Mouse (Mus musculus): ENCODE measurements around the gene Cnpy4. TPM values are rescaled to one million over a fixed set of nuclear protein-coding genes. Genes with fewer than 3 reads are reported as not detected.
A peak's percentile ranks its signal among the peaks of the same experiment; 100 is the strongest.

Gene Cnpy4
- total RNA-seq (2021): 1 to 10 TPM; 8.9 to 9.4 TPM

GRCm38 (mm10) chr5:138186950-138187638, at the start of gene Cnpy4, which contains the start of gene Taf6:
Cnpy4 (plus strand) TSS chr5:138187485.
Taf6 (minus strand) TSS chr5:138187451.
- DNase-seq: peak; percentile 88

- peak; percentile 21 for DNase-seq
These were observed 49.2 kb upstream of the Cnpy4 start for GRCm38 (mm10) chr5:138137935-138138549.

GRCm38 (mm10) chr5:138138585-138138984, 48.7 kb upstream of the Cnpy4 start:
- no peak for DNase-seq

GRCm38 (mm10) chr5:138154390-138154789, 32.9 kb upstream of the Cnpy4 start:
- no peak for DNase-seq

GRCm38 (mm10) chr5:138155443-138155976, 31.8 kb upstream of the Cnpy4 start, which contains the start of gene Zfp113:
Zfp113 (minus strand) TSS chr5:138155744.
- DNase-seq: peak; percentile 88

- DNase-seq: no peak
These were observed 27.0 kb upstream of the Cnpy4 start for GRCm38 (mm10) chr5:138160224-138160762.

- DNase-seq: peak; percentile 96
These were observed 26.2 kb upstream of the Cnpy4 start, which contains the start of gene Cops6 for GRCm38 (mm10) chr5:138160842-138161665. Cops6 (plus strand) TSS chr5:138161071.

GRCm38 (mm10) chr5:138163046-138163445, 24.2 kb upstream of the Cnpy4 start:
- DNase-seq: no peak

- no peak for DNase-seq
These were observed 23.7 kb upstream of the Cnpy4 start for GRCm38 (mm10) chr5:138163610-138164009.

- DNase-seq: no peak
These were observed 21.7 kb upstream of the Cnpy4 start for GRCm38 (mm10) chr5:138165594-138165993.

GRCm38 (mm10) chr5:138170936-138171561, 16.2 kb upstream of the Cnpy4 start:
- DNase-seq: peak; percentile 98

GRCm38 (mm10) chr5:138171695-138172491, 15.4 kb upstream of the Cnpy4 start, which contains the start of the genes Ap4m1 and Mcm7:
Ap4m1 (plus strand) TSS chr5:138172002.
Mcm7 (minus strand) TSS chr5:138172422.
- DNase-seq: peak; percentile 99

GRCm38 (mm10) chr5:138173217-138173616, 14.1 kb upstream of the Cnpy4 start:
- no peak for DNase-seq

GRCm38 (mm10) chr5:138187661-138188306, 499 bp downstream of the Cnpy4 start:
- DNase-seq: peak; percentile 69

GRCm38 (mm10) chr5:138193771-138194727, 6.8 kb downstream of the Cnpy4 start, which contains the start of gene Mblac1:
Mblac1 (plus strand) TSS chr5:138194314.
- peak; percentile 86 for DNase-seq

GRCm38 (mm10) chr5:138194755-138195345, 7.6 kb downstream of the Cnpy4 start:
- peak; percentile 42 for DNase-seq

GRCm38 (mm10) chr5:138195463-138195862, 8.2 kb downstream of the Cnpy4 start:
- no peak for DNase-seq

GRCm38 (mm10) chr5:138199576-138199975, 12.3 kb downstream of the Cnpy4 start:
- DNase-seq: no peak

GRCm38 (mm10) chr5:138202086-138202485, 14.8 kb downstream of the Cnpy4 start:
- no peak for DNase-seq

Measured in heart, postnatal 4 days (tissue).